Mouse (Mus musculus): ENCODE data around the gene Il5. TPM values are rescaled to one million over a fixed set of nuclear protein-coding genes. Genes with fewer than 3 reads are reported as not detected.

Il5 gene
- polyA plus RNA-seq, 1 experiment from 2014 or later = not detected

DNA sequence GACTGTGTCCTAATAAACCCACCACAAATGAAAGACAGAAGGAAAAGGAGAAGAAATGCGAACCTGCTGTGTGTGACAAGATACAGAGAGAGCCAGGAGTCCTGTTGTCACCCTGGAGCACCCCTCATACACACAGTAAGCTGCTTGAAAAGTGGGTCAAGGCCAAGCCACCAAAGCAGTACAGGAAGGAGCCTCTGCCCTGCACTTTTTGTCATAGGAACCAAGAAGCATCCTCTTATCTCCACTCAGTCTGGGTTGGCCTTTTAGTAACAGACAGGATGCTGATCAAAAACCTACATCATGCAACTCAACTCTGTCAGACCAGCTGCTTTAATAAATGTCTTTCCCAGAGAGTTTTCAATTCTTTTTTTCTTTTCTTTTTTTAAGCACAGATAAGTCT, 893 bp upstream of the Il5 start:
- no peaks in the 10 kb centered on the region for H3K36me3 ChIP-seq (ENCODE audit: poor library complexity, severe bottlenecking)
- no peak overlapping the region for H3K4me2 ChIP-seq
- H3K4me3 ChIP-seq = no peak overlapping the region
- no peak overlapping the region for H3K9ac ChIP-seq
- no peaks in the 10 kb centered on the region for H3K4me1 ChIP-seq
- H3K9me3 ChIP-seq (replicated peaks) = no peaks in the 10 kb centered on the region
- no peaks in the 10 kb centered on the region for H3K27me3 ChIP-seq
- 87% methylated on average over 1 of the region's 1 CpGs for WGBS
- no peak for ATAC-seq
- no peak overlapping the region for H3K27ac ChIP-seq

DNA sequence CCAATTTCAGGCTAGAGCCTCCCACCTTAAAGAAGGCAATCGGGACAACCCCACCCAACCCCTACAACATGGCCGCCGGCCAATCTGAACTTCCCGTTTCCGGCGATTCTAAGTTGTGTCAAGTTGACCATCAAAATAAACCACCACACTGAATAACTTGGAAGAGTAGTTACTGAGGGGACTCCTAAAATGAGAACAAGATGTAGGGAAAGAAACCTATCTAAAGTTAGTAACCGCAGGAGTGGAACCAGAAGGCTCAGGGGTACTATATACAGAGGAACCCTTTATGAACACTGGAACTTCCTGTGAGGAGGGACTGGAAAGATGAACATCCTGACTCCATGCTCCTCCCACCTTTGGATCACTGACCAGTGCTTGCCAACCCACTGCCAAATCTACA, 10.9 kb downstream of the Il5 start:
- ATAC-seq = no peak
- Histone ChIP-seq H3K4me3 (no peak overlapping the region), H3K9me3 (replicated peaks) (no peaks in the 10 kb centered on the region)

DNA sequence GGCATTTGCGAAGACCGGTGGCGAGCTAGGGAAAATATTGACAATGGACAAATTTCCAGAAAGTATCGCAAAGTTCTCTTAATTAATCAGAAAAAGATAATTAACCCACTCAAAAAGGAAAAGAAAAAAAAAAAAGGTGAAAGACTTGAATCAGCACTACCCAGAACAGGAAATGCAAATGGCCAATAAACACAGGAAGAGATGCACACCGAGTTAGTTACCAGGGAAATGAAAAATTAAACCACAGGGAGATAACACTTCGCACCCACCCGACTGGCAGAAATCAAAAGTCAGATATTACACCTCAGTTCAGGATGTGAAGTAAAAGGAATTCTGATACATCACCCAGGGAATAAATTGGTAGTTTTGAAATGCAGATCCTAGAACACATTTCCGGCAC, 11.7 kb downstream of the Il5 start:
- H3K27me3 ChIP-seq = no peaks in the 10 kb centered on the region
- 91% methylated on average over 8 of the region's 8 CpGs for WGBS
- no peak overlapping the region for H3K4me2 ChIP-seq
- no peak overlapping the region for H3K27ac ChIP-seq
- H3K4me3 ChIP-seq = no peak overlapping the region
- H3K9ac ChIP-seq = no peak overlapping the region
- H3K36me3 ChIP-seq (ENCODE audit: poor library complexity, severe bottlenecking) = no peaks in the 10 kb centered on the region
- no peak for ATAC-seq
- no peaks in the 10 kb centered on the region for H3K9me3 ChIP-seq (replicated peaks)
- no peaks in the 10 kb centered on the region for H3K4me1 ChIP-seq

More for the DNA sequence above, 10.9 kb downstream of the Il5 start:
- Histone ChIP-seq H3K27ac (no peak overlapping the region), H3K36me3 (ENCODE audit: poor library complexity, severe bottlenecking) (no peaks in the 10 kb centered on the region), H3K4me2 (no peak overlapping the region), H3K27me3 (no peaks in the 10 kb centered on the region), H3K4me1 (no peaks in the 10 kb centered on the region), H3K9ac (no peak overlapping the region)
- WGBS = 95% methylated on average over 7 of the region's 7 CpGs

DNA sequence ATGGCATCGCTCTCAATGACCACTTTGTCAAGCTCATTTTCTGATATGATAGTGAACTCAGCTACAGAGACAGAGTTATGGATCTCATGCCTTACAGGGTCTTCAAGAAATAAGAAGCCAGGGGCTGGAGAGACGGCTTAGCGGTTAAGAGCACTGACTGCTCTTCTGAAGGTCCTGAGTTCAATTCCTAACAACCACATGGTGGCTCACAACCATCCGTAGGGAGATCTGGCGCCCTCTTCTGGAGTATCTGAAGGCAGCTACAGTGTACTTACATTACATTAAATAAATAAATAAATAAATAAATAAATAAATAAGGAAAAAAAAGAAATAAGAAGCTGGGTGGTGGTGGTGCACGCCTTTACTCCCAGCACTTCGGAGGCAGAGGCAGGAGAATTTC, 13.2 kb downstream of the Il5 start:
- no peaks in the 10 kb centered on the region for H3K4me1 ChIP-seq
- 88% methylated on average over 7 of the region's 7 CpGs for WGBS
- no peak overlapping the region for H3K4me3 ChIP-seq
- no peak overlapping the region for H3K4me2 ChIP-seq
- no peaks in the 10 kb centered on the region for H3K9me3 ChIP-seq (replicated peaks)
- H3K27ac ChIP-seq = no peak overlapping the region
- H3K27me3 ChIP-seq = no peaks in the 10 kb centered on the region
- no peaks in the 10 kb centered on the region for H3K36me3 ChIP-seq (ENCODE audit: poor library complexity, severe bottlenecking)
- no peak overlapping the region for H3K9ac ChIP-seq
- ATAC-seq = no peak

DNA sequence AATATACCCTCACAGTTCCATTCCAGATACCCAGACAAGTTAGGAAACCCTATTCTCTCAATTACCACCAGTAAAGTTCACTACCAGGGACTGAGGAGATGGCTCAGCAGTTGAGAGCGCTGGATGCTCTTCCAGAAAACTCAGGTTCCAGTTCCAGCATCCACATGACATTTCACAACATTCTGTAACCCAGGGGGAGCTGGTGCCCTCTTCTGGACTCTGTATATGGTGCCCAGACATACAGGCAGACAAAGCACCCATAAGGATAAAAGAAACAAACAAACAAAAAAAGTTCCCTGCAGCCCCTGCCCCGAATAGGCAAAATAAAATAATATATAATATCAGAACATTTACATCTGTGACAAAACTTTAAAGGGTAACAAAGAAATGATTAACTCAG, 13.8 kb downstream of the Il5 start:
- H3K27ac ChIP-seq = no peak overlapping the region

DNA sequence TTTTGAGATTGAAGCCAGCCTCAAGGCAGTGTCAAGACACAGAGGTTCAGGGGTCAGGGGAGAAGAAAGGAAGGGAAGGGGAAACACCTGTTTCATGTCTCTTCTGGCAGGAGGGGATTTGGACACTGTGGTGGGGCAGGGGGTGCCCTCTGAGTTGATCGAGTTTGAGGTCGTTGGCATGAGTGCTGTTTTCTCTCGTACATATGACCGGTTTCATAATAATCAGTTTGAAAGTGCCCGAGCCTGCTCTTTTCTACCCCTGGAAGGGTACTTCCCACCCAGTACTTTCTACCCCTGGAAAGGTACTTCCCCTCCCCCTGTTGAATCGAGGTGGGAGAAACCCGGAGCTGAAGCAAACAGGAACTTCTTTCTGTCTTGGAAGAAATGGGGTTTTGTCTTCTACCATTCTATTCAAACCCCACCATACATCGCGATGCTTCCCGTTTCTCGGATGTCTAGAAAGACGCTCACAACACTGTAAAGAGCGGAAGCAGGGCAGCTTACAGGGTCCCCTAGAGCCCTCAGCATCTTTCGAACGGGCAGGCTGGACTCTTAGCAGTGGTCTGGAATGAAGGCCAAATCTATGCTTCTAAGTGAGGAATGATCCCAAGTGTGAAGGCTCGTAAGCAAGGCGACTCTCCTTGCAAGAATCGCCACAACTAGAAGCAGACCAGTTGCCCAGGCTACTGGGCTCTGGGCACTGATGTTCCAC, 14.5 kb downstream of the Il5 start:
- no peak overlapping the region for H3K4me3 ChIP-seq
- no peaks in the 10 kb centered on the region for H3K36me3 ChIP-seq (ENCODE audit: poor library complexity, severe bottlenecking)
- H3K4me1 ChIP-seq = no peaks in the 10 kb centered on the region
- ATAC-seq = no peak
- no peak overlapping the region for H3K9ac ChIP-seq
- no peak overlapping the region for H3K27ac ChIP-seq
- H3K27me3 ChIP-seq = no peaks in the 10 kb centered on the region
- WGBS = 72% methylated on average over 18 of the region's 18 CpGs
- H3K9me3 ChIP-seq (replicated peaks) = no peaks in the 10 kb centered on the region
- H3K4me2 ChIP-seq = 0 out of 2 replicates have a peak overlapping the region, but pooled peaks have one; percentile 54

More for the DNA sequence above, 13.8 kb downstream of the Il5 start:
- Histone ChIP-seq H3K27me3 (no peaks in the 10 kb centered on the region), H3K4me3 (no peak overlapping the region), H3K9me3 (replicated peaks) (no peaks in the 10 kb centered on the region), H3K4me2 (no peak overlapping the region), H3K36me3 (ENCODE audit: poor library complexity, severe bottlenecking) (no peaks in the 10 kb centered on the region), H3K4me1 (no peaks in the 10 kb centered on the region), H3K9ac (no peak overlapping the region)
- ATAC-seq = no peak
- 83% methylated on average over 2 of the region's 2 CpGs for WGBS

DNA sequence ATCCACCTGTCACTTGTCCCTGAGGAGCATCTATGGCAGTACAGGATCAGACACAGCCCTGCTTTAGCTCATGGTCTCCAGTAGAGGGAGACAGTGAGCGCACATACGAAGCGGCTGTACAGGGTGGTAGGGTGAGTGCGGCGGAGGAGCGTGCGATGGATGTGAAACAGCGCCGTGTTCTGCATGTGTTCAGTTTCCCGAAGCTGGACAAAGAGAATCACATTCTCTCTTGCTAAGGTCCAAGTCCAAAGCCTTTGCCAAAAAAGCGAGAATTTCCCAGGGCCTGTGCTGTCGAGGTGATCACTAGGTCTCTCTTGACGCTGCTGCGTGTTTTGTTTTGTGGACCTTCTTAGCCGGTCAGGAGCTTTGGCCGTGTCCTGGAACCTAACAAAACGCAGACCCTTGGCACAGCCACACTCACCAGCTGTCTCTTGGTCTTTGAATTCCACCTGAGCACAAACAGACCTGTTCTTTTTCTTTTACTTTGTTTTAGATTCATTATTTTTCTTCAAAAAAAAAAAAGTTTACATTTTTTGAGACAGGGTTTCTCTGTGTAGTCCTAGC, 15.2 kb downstream of the Il5 start:
- Histone ChIP-seq H3K4me2 (peak overlapping the region; percentile 54), H3K27ac (no peak overlapping the region), H3K27me3 (no peaks in the 10 kb centered on the region), H3K4me3 (peak overlapping the region; percentile 21; the same call in 1 of the 2 replicates), H3K4me1 (no peaks in the 10 kb centered on the region), H3K9ac (peak overlapping the region; percentile 46), H3K9me3 (replicated peaks) (no peaks in the 10 kb centered on the region), H3K36me3 (ENCODE audit: poor library complexity, severe bottlenecking) (no peaks in the 10 kb centered on the region)
- 20% methylated on average over 17 of the region's 17 CpGs for WGBS
- peak; percentile 93 for ATAC-seq

DNA sequence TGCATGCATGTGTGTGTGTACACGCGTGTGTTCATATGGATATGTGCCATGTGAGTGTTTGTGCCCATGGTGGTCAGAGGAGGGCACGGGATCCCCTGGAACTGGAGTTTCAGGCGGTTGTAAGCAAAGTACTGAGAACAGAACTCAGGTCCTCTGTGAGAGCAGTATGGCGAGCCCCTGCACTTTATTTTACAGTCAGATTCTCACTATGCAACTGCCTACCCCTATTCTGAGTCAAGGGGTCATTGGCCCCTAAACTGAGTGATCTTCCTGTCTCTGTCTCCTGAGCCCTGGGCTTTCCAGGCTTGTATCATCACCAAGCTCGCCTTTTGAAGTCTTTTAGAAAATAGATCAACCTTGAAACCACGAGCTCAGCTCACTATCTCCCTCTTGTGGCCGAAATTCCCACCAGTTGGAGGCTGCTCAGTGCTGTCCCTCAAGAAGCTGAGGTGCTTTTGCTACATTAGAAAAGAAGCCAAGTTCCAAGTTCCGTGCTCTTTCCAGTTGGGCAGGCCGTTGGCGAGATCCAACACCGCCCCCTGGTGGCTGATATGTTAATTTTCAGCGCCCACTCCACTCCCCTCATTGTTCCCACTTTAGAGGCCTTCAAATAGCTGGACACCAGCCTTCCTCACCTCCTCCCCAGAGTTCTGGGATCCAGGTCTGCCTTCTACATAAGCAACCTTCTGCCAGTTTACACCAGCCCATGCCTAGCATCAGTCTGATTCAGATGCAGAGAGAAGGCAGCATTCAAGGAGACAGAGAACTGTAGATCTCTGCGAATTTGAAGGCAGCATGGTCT, 16.4 kb downstream of the Il5 start:
- no peak overlapping the region for H3K27ac ChIP-seq
- H3K9me3 ChIP-seq (replicated peaks) = no peaks in the 10 kb centered on the region
- ATAC-seq = peak; percentile 38; the same call in 1 of the 2 replicates
- H3K4me1 ChIP-seq = no peaks in the 10 kb centered on the region
- H3K9ac ChIP-seq = no peak overlapping the region
- no peaks in the 10 kb centered on the region for H3K36me3 ChIP-seq (ENCODE audit: poor library complexity, severe bottlenecking)
- H3K4me2 ChIP-seq = no peak overlapping the region
- whole genome bisulfite sequencing = 50% methylated on average over 14 of the region's 14 CpGs
- H3K4me3 ChIP-seq = no peak overlapping the region
- no peaks in the 10 kb centered on the region for H3K27me3 ChIP-seq

DNA sequence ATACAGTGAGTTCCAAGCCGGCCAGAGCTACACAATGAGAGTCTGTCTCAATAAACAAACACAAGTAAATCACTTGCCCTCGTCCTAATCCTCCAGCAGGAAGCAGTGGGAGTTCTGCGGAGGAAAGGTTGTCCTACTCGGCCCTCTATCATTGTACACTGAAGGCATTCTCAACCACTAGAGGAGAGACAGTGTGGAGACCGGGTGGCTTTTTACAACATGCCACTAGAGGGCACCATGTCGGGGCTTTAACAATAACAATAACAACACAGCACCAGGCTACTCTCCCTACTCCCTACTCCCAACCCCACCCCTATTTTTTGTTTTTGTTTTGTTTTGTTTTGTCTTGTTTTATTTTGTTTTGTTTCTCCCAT, 17.0 kb downstream of the Il5 start:
- Histone ChIP-seq H3K4me1 (no peaks in the 10 kb centered on the region), H3K9me3 (replicated peaks) (no peaks in the 10 kb centered on the region), H3K4me2 (no peak overlapping the region), H3K27me3 (no peaks in the 10 kb centered on the region), H3K9ac (no peak overlapping the region), H3K36me3 (ENCODE audit: poor library complexity, severe bottlenecking) (no peaks in the 10 kb centered on the region), H3K4me3 (no peak overlapping the region), H3K27ac (no peak overlapping the region)
- WGBS = 39% methylated on average over 6 of the region's 6 CpGs
- 0 out of 2 replicates have a peak, but pooled peaks have one; percentile 66 for ATAC-seq

DNA sequence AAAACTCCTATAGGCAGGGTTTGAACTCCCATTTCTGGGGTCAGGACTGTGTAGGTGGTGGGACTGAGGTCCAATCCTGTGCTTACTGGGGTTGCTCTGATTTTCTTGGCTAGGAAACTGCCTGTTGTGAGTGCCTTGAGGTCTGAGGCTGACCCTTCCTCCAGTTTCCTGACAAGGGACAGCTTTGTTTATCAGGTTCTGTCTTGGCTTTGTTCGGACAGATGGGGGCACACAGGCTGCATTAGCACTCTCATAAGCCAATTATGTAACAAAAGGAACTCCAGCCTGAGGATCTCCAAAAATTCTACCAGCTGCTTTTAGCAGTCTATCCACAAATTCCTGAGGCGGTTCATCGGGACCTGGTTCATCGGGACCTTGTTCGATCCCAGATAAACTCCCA, 21.8 kb downstream of the Il5 start:
- H3K9ac ChIP-seq = no peak overlapping the region
- no peak overlapping the region for H3K4me2 ChIP-seq
- ATAC-seq = no peak
- no peaks in the 10 kb centered on the region for H3K9me3 ChIP-seq (replicated peaks)
- no peaks in the 10 kb centered on the region for H3K4me1 ChIP-seq
- H3K4me3 ChIP-seq = no peak overlapping the region
- H3K27me3 ChIP-seq = no peaks in the 10 kb centered on the region
- H3K36me3 ChIP-seq (ENCODE audit: poor library complexity, severe bottlenecking) = no peaks in the 10 kb centered on the region
- WGBS = 3% methylated on average over 5 of the region's 5 CpGs
- H3K27ac ChIP-seq = no peak overlapping the region

DNA sequence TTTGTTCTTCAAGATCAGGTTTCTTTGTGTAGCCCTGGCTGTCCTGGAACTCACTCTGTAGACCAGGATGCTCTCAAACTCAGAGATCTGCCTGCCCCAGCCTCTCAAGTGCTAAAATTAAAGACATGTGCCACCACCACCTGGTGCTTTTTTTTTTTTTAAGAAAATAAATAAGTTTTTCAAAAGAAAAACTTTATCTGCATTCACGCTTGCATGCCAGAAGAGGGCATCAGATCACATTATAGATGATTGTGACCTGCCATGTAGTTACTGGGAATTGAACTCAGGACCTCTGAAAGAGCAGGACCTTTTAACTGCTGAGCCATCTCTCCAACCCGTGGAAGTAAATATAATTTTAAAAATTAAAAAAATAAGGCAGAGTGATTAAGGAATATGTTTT, 24.7 kb downstream of the Il5 start:
- H3K27ac ChIP-seq = no peak overlapping the region
- no peak for ATAC-seq
- H3K4me3 ChIP-seq = no peak overlapping the region
- no peaks in the 10 kb centered on the region for H3K9me3 ChIP-seq (replicated peaks)
- no peak overlapping the region for H3K4me2 ChIP-seq
- no peaks in the 10 kb centered on the region for H3K36me3 ChIP-seq (ENCODE audit: poor library complexity, severe bottlenecking)
- WGBS = 91% methylated on average over 2 of the region's 2 CpGs
- H3K4me1 ChIP-seq = no peaks in the 10 kb centered on the region
- H3K9ac ChIP-seq = no peak overlapping the region
- H3K27me3 ChIP-seq = no peaks in the 10 kb centered on the region

DNA sequence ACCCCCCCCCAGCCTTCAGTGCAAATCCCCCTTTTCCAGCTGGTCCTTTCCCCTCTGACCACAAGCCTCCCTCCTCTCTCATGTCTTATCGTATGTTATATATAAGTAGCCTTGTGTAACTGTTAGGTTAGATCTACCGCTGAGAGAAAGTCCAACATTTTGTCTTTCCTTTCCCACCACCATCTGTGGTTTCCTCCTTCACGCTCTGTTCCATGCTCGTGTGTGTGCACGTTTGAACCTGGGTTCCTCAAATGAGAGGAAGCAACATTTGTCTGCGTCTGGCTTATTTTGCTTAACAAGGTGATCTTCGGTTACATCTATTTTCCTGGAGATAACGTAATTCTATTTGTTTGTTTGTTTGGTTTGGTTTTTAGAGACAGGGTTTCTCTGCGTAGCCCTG, 27.4 kb downstream of the Il5 start:
- no peak overlapping the region for H3K4me3 ChIP-seq
- H3K27ac ChIP-seq = no peak overlapping the region
- no peaks in the 10 kb centered on the region for H3K36me3 ChIP-seq (ENCODE audit: poor library complexity, severe bottlenecking)
- H3K4me2 ChIP-seq = no peak overlapping the region
- no peak for ATAC-seq
- WGBS = 90% methylated on average over 9 of the region's 9 CpGs
- no peak overlapping the region for H3K9ac ChIP-seq
- H3K4me1 ChIP-seq = no peaks in the 10 kb centered on the region
- no peaks in the 10 kb centered on the region for H3K9me3 ChIP-seq (replicated peaks)
- H3K27me3 ChIP-seq = no peaks in the 10 kb centered on the region
